Mouse (Mus musculus): ENCODE results near the gene Olfr1250. TPM values are rescaled to one million over a fixed set of nuclear protein-coding genes. Genes with fewer than 3 reads are reported as not detected.
"Not testable (repeated sequence)": the region's sequence is repeated elsewhere in the genome, so short reads cannot be mapped to it uniquely, and the experiment has no call there.

Gene Olfr1250
- not detected for total RNA-seq (2021)
- long read RNA-seq, experiment 1: 0 reads
- long read RNA-seq, experiment 2: 0 reads

GRCm38 (mm10) chr2:89661367-89661766, at the start of gene Olfr1250:
Gene Olfr1250 (minus strand): TSS chr2:89661467.
- no peak for DNase-seq (ENCODE audit: low spot score in 2 of 2)

- no peak for DNase-seq (ENCODE audit: low spot score in 2 of 2)
Measured at GRCm38 (mm10) chr2:89691980-89692379, 30.7 kb upstream of the Olfr1250 start.

- DNase-seq (ENCODE audit: low spot score in 2 of 2): no peak
Measured at GRCm38 (mm10) chr2:89671836-89672235, 10.6 kb upstream of the Olfr1250 start, which contains the start of gene Olfr1251. Gene Olfr1251 (minus strand): TSS chr2:89671936.

GRCm38 (mm10) chr2:89634883-89635282, 26.4 kb downstream of the Olfr1250 start, which contains the start of gene Olfr1249:
Gene Olfr1249 (minus strand): TSS chr2:89634983.
- no peak for DNase-seq (ENCODE audit: low spot score in 2 of 2)

GRCm38 (mm10) chr2:89618145-89618544, 43.1 kb downstream of the Olfr1250 start, which contains the start of gene Olfr1248:
Gene Olfr1248 (minus strand): TSS chr2:89618245.
- DNase-seq (ENCODE audit: low spot score in 2 of 2): not testable (repeated sequence)

GRCm38 (mm10) chr2:89614030-89614429, 47.2 kb downstream of the Olfr1250 start, which contains the start of gene Olfr1247:
Gene Olfr1247 (minus strand): TSS chr2:89614130.
- DNase-seq (ENCODE audit: low spot score in 2 of 2): no peak

Other genes starting within 250 kb of the Olfr1250 start
- not detected for gene Olfr1239, start 241.1 kb downstream of the Olfr1250 start, total RNA-seq (2021)
- not detected for gene Olfr1240, start 218.5 kb downstream of the Olfr1250 start, total RNA-seq (2021)
- not detected for gene Olfr1241, start 174.3 kb downstream of the Olfr1250 start, total RNA-seq (2021)
- not detected for gene Olfr1242, start 163.1 kb downstream of the Olfr1250 start, total RNA-seq (2021)
- not detected for gene Olfr1243, start 130.0 kb downstream of the Olfr1250 start, total RNA-seq (2021)
- gene Olfr1245, start 83.0 kb downstream of the Olfr1250 start, total RNA-seq (2021): not detected
- not detected for gene Olfr1246, start 68.3 kb downstream of the Olfr1250 start, total RNA-seq (2021)
- gene Olfr1247, start 47.3 kb downstream of the Olfr1250 start, total RNA-seq (2021): under 1 TPM; 0.09 to 0.10 TPM
- gene Olfr1248, start 43.2 kb downstream of the Olfr1250 start, total RNA-seq (2021): not detected
- not detected for gene Olfr1249, start 26.5 kb downstream of the Olfr1250 start, total RNA-seq (2021)
- gene Olfr1251, start 10.5 kb upstream of the Olfr1250 start, total RNA-seq (2021): not detected
- not detected for gene Olfr1252, start 63.5 kb upstream of the Olfr1250 start, total RNA-seq (2021)
- gene Olfr1253, start 95.6 kb upstream of the Olfr1250 start, total RNA-seq (2021): not detected
- gene Olfr1254, start 132.2 kb upstream of the Olfr1250 start, total RNA-seq (2021): not detected
- gene Olfr1255, start 150.6 kb upstream of the Olfr1250 start, total RNA-seq (2021): not detected
- gene Olfr1256, start 180.1 kb upstream of the Olfr1250 start, total RNA-seq (2021): not detected
- not detected for gene Olfr48, start 186.7 kb upstream of the Olfr1250 start, total RNA-seq (2021)
- not detected for gene Olfr1257, start 217.0 kb upstream of the Olfr1250 start, total RNA-seq (2021)